Mouse (Mus musculus): Measurements from ENCODE around the gene Usp29.

DNA sequence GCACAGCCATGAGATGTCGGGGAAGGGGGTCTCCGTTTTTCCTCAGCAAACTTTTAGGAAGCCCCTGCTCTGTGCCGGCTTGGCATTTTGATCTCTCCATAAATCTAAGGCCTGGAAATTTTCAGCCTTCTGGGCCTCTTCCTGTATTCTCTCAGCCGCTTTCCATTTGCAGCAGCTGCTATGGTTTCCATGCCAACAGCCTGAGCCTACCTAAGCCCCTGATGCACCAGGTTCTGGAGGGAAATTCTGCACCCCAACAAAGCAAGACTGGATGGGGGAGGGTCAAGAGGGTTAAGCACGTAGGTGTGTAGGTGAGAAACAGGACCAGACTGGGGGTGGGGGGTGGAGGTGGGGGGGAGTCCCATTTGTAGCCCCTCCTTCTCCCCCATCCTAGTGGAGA lies 105.0 kb downstream of the Usp29 start:
- TF ChIP-seq CTCF (IDR thresholded peaks at IDR 0.05; ENCODE audit: low read depth) (no peak), EP300 (IDR thresholded peaks at IDR 0.05; ENCODE audit: low read depth) (no peak)
